Mouse (Mus musculus) kidney, embryonic 15.5 days (tissue): ENCODE measurements around the gene D630003M21Rik. TPM values are rescaled to one million over a fixed set of nuclear protein-coding genes. Genes with fewer than 3 reads are reported as not detected.

Experiments used
- ATAC-seq: fragments of 200-750 bp; cut with Nextera tagmentation; replicated peaks from 2 replicates; pipeline ENCODE4 v1.8.0; 2017; ENCODE audit warnings: moderate TSS enrichment; ENCODE audit not compliant: low FRiP score
- H3K27ac ChIP-seq: fragments of 300-500 bp; sonication (generic); 2 replicates; pipeline ENCODE4 v1.5.1; 2015; ENCODE audit warnings: mild to moderate bottlenecking, inconsistent platforms
- H3K27me3 ChIP-seq: fragments of 300-500 bp; sonication (generic); 2 replicates; pipeline ENCODE4 v1.6.1; 2015; ENCODE audit warnings: inconsistent platforms
- H3K36me3 ChIP-seq: fragments of 300-500 bp; sonication (generic); 2 replicates; pipeline ENCODE4 v1.6.1; 2015; ENCODE audit warnings: inconsistent platforms
- H3K4me1 ChIP-seq: fragments of 300-500 bp; sonication (generic); 2 replicates; pipeline ENCODE4 v1.6.1; 2015; ENCODE audit warnings: inconsistent platforms
- H3K4me2 ChIP-seq: fragments of 300-500 bp; sonication (generic); 2 replicates; pipeline ENCODE4 v1.6.1; 2015; ENCODE audit warnings: moderate library complexity, mild to moderate bottlenecking, inconsistent platforms
- H3K4me3 ChIP-seq: fragments of 300-500 bp; sonication (generic); replicated peaks from 2 replicates; pipeline ENCODE4 v1.5.1; 2015; ENCODE audit warnings: mild to moderate bottlenecking, inconsistent platforms
- H3K9ac ChIP-seq: fragments of 300-500 bp; sonication (generic); 2 replicates; pipeline ENCODE4 v1.6.1; 2015; ENCODE audit warnings: mild to moderate bottlenecking, inconsistent platforms
- H3K9me3 ChIP-seq: fragments of 300-500 bp; sonication (generic); replicated peaks from 2 replicates; pipeline ENCODE4 v1.6.1; 2016; ENCODE audit warnings: inconsistent platforms
- WGBS: fragments of 180-500 bp; shearing (Covaris S2); methylation state at CpG from one replicate; pipeline ENCODE4 v1.1.7; 2015; ENCODE audit warnings: mixed read lengths; 5-methylcytosine and 5-hydroxymethylcytosine counted together
- polyA plus RNA-seq: library from polyadenylated mRNA; unstranded; fragments of >200 nt; fragmentation: Nextera tagmentation; extraction: Ambion mirVana; gene quantifications from 2 replicates; pipeline ENCODE4 v1.2.1, GENCODE M21; 2015

Gene D630003M21Rik
- polyA plus RNA-seq, 1 experiment from 2014 or later = 7.7 TPM

GRCm38 (mm10) chr2:158191098-158191497 is 37.9 kb downstream of the D630003M21Rik start:
- Histone ChIP-seq H3K27ac (no peak overlapping the region), H3K9ac (no peak overlapping the region), H3K4me3 (no peak overlapping the region), H3K36me3 (no peaks in the 10 kb centered on the region), H3K9me3 (no peaks in the 10 kb centered on the region), H3K4me2 (no peak overlapping the region), H3K4me1 (peaks cover 52% of the 10 kb centered on the region), H3K27me3 (no peaks in the 10 kb centered on the region)
- WGBS = 42% methylated on average over 7 of the region's 7 CpGs
- ATAC-seq = no peak

- WGBS = 72% methylated on average over 11 of the region's 11 CpGs
- Histone ChIP-seq H3K36me3 (no peaks in the 10 kb centered on the region), H3K27me3 (no peaks in the 10 kb centered on the region)
Observed at GRCm38 (mm10) chr2:158189451-158189850, 39.6 kb downstream of the D630003M21Rik start.

GRCm38 (mm10) chr2:158186206-158186871 is 42.7 kb downstream of the D630003M21Rik start:
- ATAC-seq = 0 out of 2 replicates have a peak, but pooled peaks have one; percentile 44
- 38% methylated on average over 11 of the region's 11 CpGs for WGBS
- peak overlapping the region; percentile 77 for H3K27ac ChIP-seq
- no peaks in the 10 kb centered on the region for H3K36me3 ChIP-seq
- no peaks in the 10 kb centered on the region for H3K9me3 ChIP-seq
- H3K4me3 ChIP-seq = no peak overlapping the region
- no peaks in the 10 kb centered on the region for H3K27me3 ChIP-seq
- peaks cover 35% of the 10 kb centered on the region for H3K4me1 ChIP-seq
- H3K4me2 ChIP-seq = no peak overlapping the region
- H3K9ac ChIP-seq = no peak overlapping the region

More at GRCm38 (mm10) chr2:158189451-158189850, 39.6 kb downstream of the D630003M21Rik start:
- no peak overlapping the region for H3K4me2 ChIP-seq
- H3K27ac ChIP-seq = no peak overlapping the region
- peaks cover 48% of the 10 kb centered on the region for H3K4me1 ChIP-seq
- ATAC-seq = no peak
- H3K4me3 ChIP-seq = no peak overlapping the region
- no peaks in the 10 kb centered on the region for H3K9me3 ChIP-seq
- no peak overlapping the region for H3K9ac ChIP-seq

GRCm38 (mm10) chr2:158183266-158183665 is 45.8 kb downstream of the D630003M21Rik start:
- Histone ChIP-seq H3K36me3 (no peaks in the 10 kb centered on the region), H3K27ac (no peak overlapping the region), H3K4me3 (no peak overlapping the region), H3K4me1 (peaks cover 35% of the 10 kb centered on the region), H3K27me3 (no peaks in the 10 kb centered on the region), H3K9me3 (no peaks in the 10 kb centered on the region), H3K4me2 (no peak overlapping the region), H3K9ac (no peak overlapping the region)
- 91% methylated on average over 8 of the region's 8 CpGs for WGBS
- ATAC-seq = no peak

- no peak overlapping the region for H3K4me2 ChIP-seq
- ATAC-seq = no peak
- H3K4me3 ChIP-seq = no peak overlapping the region
- H3K27ac ChIP-seq = no peak overlapping the region
- no peak overlapping the region for H3K9ac ChIP-seq
- no peaks in the 10 kb centered on the region for H3K9me3 ChIP-seq
- H3K27me3 ChIP-seq = no peaks in the 10 kb centered on the region
- H3K4me1 ChIP-seq = peaks cover 40% of the 10 kb centered on the region
- WGBS = 57% methylated on average over 6 of the region's 6 CpGs
- H3K36me3 ChIP-seq = no peaks in the 10 kb centered on the region
Observed at GRCm38 (mm10) chr2:158181932-158182331, 47.1 kb downstream of the D630003M21Rik start.

- Histone ChIP-seq H3K36me3 (no peaks in the 10 kb centered on the region), H3K9me3 (no peaks in the 10 kb centered on the region), H3K27me3 (no peaks in the 10 kb centered on the region), H3K4me1 (peaks cover 38% of the 10 kb centered on the region), H3K4me3 (no peak overlapping the region), H3K4me2 (no peak overlapping the region), H3K27ac (no peak overlapping the region), H3K9ac (no peak overlapping the region)
- no peak for ATAC-seq
- WGBS = 50% methylated on average over 9 of the region's 9 CpGs
Observed at GRCm38 (mm10) chr2:158180797-158181196, 48.2 kb downstream of the D630003M21Rik start.

GRCm38 (mm10) chr2:158179370-158180111 is 49.5 kb downstream of the D630003M21Rik start:
- H3K9ac ChIP-seq = peak overlapping the region; percentile 18; the same call in 1 of the 2 replicates
- H3K36me3 ChIP-seq = no peaks in the 10 kb centered on the region
- H3K4me1 ChIP-seq = peaks cover 46% of the 10 kb centered on the region
- peak overlapping the region; percentile 86 for H3K27ac ChIP-seq
- H3K4me2 ChIP-seq = peak overlapping the region; percentile 67
- peak; percentile 62 for ATAC-seq
- 11% methylated on average over 18 of the region's 18 CpGs for WGBS
- H3K9me3 ChIP-seq = no peaks in the 10 kb centered on the region
- H3K4me3 ChIP-seq = peak overlapping the region; percentile 40
- no peaks in the 10 kb centered on the region for H3K27me3 ChIP-seq

- no peaks in the 10 kb centered on the region for H3K27me3 ChIP-seq
- H3K9me3 ChIP-seq = no peaks in the 10 kb centered on the region
- H3K27ac ChIP-seq = peak overlapping the region; percentile 86
- no peaks in the 10 kb centered on the region for H3K36me3 ChIP-seq
- peak overlapping the region; percentile 27 for H3K9ac ChIP-seq
- H3K4me3 ChIP-seq = peak overlapping the region; percentile 40
- peaks cover 52% of the 10 kb centered on the region for H3K4me1 ChIP-seq
- 4% methylated on average over 18 of the region's 19 CpGs for WGBS
- peak overlapping the region; percentile 67 for H3K4me2 ChIP-seq
- ATAC-seq = peak; percentile 94
Observed at GRCm38 (mm10) chr2:158178696-158179369, 50.2 kb downstream of the D630003M21Rik start.

- Histone ChIP-seq H3K36me3 (no peaks in the 10 kb centered on the region), H3K4me2 (no peak overlapping the region)
Observed at GRCm38 (mm10) chr2:158178139-158178538, 50.9 kb downstream of the D630003M21Rik start.

GRCm38 (mm10) chr2:158177574-158177973 is 51.4 kb downstream of the D630003M21Rik start:
- Histone ChIP-seq H3K36me3 (no peaks in the 10 kb centered on the region), H3K9me3 (no peaks in the 10 kb centered on the region), H3K9ac (no peak overlapping the region), H3K4me2 (no peak overlapping the region), H3K4me1 (peaks cover 52% of the 10 kb centered on the region), H3K27me3 (no peaks in the 10 kb centered on the region), H3K27ac (no peak overlapping the region), H3K4me3 (no peak overlapping the region)
- no peak for ATAC-seq
- 76% methylated on average over 3 of the region's 3 CpGs for WGBS

More at GRCm38 (mm10) chr2:158178139-158178538, 50.9 kb downstream of the D630003M21Rik start:
- 73% methylated on average over 4 of the region's 4 CpGs for WGBS
- peaks cover 52% of the 10 kb centered on the region for H3K4me1 ChIP-seq
- peak overlapping the region; percentile 86 for H3K27ac ChIP-seq
- H3K9me3 ChIP-seq = no peaks in the 10 kb centered on the region
- no peaks in the 10 kb centered on the region for H3K27me3 ChIP-seq
- no peak overlapping the region for H3K9ac ChIP-seq
- no peak for ATAC-seq
- H3K4me3 ChIP-seq = no peak overlapping the region

- Histone ChIP-seq H3K27ac (no peak overlapping the region), H3K4me3 (no peak overlapping the region), H3K9ac (no peak overlapping the region), H3K4me2 (no peak overlapping the region), H3K9me3 (no peaks in the 10 kb centered on the region), H3K36me3 (no peaks in the 10 kb centered on the region), H3K27me3 (no peaks in the 10 kb centered on the region), H3K4me1 (peaks cover 52% of the 10 kb centered on the region)
- WGBS = 93% methylated on average over 9 of the region's 9 CpGs
- no peak for ATAC-seq
Observed at GRCm38 (mm10) chr2:158176763-158177162, 52.3 kb downstream of the D630003M21Rik start.

GRCm38 (mm10) chr2:158175433-158175832 is 53.6 kb downstream of the D630003M21Rik start:
- H3K9me3 ChIP-seq = no peaks in the 10 kb centered on the region
- H3K36me3 ChIP-seq = no peaks in the 10 kb centered on the region
- no peaks in the 10 kb centered on the region for H3K27me3 ChIP-seq
- H3K27ac ChIP-seq = no peak overlapping the region
- WGBS = 60% methylated on average over 3 of the region's 3 CpGs
- H3K4me2 ChIP-seq = no peak overlapping the region
- H3K9ac ChIP-seq = no peak overlapping the region
- H3K4me1 ChIP-seq = peaks cover 52% of the 10 kb centered on the region
- ATAC-seq = no peak
- no peak overlapping the region for H3K4me3 ChIP-seq
